Mouse (Mus musculus): ENCODE data around the gene Cers6. TPM values are rescaled to one million over a fixed set of nuclear protein-coding genes. Genes with fewer than 3 reads are reported as not detected.

The Cers6 gene
- polyA plus RNA-seq, 1 experiment from 2014 or later: 36.8 TPM

GRCm38 (mm10) chr2:69118994-69119393 lies 257.8 kb downstream of the Cers6 start:
- H3K27ac ChIP-seq: no peak overlapping the region
- no peaks in the 10 kb centered on the region for H3K27me3 ChIP-seq
- H3K4me1 ChIP-seq: 0 out of 2 replicates have a peak, but pooled peaks cover 3% of the 10 kb centered on the region
- no peak for ATAC-seq (replicated peaks; ENCODE audit: low FRiP score)
- H3K36me3 ChIP-seq: peaks cover 6% of the 10 kb centered on the region; the same call in 1 of the 2 replicates
- 92% methylated on average over 1 of the region's 1 CpGs for WGBS
- no peak overlapping the region for H3K4me3 ChIP-seq (replicated peaks)
- peaks cover 5% of the 10 kb centered on the region; the same call in 1 of the 2 replicates for H3K9me3 ChIP-seq (replicated peaks)
- H3K4me2 ChIP-seq: no peak overlapping the region
- H3K9ac ChIP-seq: no peak overlapping the region

DNA sequence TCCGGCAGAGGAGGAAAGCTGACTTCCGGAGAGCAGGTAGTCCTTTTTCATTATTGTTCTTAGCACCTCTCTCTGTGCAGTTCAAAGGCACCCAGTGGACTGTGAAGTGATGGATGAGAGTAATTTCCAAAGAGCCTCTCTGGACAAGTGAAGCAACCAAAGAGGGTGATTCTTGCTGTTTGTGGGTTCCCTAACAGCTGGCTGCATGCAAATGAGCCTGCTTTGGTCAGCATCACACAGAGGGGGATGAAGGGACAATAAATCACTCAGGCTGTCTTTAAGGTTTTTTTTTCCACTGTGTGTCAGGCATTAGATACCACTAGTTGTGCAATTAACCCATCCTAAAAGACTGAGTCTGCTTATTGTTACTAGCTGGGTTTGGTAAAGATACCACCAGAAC lies 258.5 kb downstream of the Cers6 start:
- Histone ChIP-seq H3K27ac (no peak overlapping the region), H3K9ac (no peak overlapping the region), H3K27me3 (no peaks in the 10 kb centered on the region), H3K4me3 (replicated peaks) (no peak overlapping the region), H3K4me2 (no peak overlapping the region), H3K9me3 (replicated peaks) (peaks cover 5% of the 10 kb centered on the region; the same call in 1 of the 2 replicates), H3K4me1 (0 out of 2 replicates have a peak, but pooled peaks cover 3% of the 10 kb centered on the region), H3K36me3 (peaks cover 6% of the 10 kb centered on the region; the same call in 1 of the 2 replicates)
- 16% methylated on average over 2 of the region's 2 CpGs for WGBS
- no peak for ATAC-seq (replicated peaks; ENCODE audit: low FRiP score)

DNA sequence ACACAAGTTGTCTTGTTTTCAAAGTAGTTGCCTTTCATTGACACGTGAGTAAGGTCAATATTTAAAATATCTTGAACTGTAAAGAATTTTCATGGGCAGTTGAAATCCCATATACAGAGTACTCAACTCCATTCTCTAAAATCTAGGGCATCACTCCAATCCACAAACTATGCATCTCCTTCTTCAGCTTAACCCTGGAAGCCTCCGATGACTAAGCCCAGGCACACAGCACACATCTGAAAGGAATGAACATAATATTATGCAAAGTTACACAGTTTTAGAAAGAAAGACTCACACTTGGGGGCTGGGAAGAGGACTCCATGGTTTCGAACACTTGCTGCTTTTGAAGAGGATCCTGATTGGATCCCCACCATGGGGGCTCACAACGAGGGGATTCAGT lies 260.4 kb downstream of the Cers6 start:
- no peaks in the 10 kb centered on the region for H3K36me3 ChIP-seq
- no peak for ATAC-seq (replicated peaks; ENCODE audit: low FRiP score)
- no peaks in the 10 kb centered on the region for H3K27me3 ChIP-seq
- H3K9me3 ChIP-seq (replicated peaks): no peaks in the 10 kb centered on the region
- 0 out of 2 replicates have a peak, but pooled peaks cover 3% of the 10 kb centered on the region for H3K4me1 ChIP-seq
- no peak overlapping the region for H3K9ac ChIP-seq
- H3K4me2 ChIP-seq: no peak overlapping the region
- 84% methylated on average over 4 of the region's 4 CpGs for whole genome bisulfite sequencing
- no peak overlapping the region for H3K27ac ChIP-seq
- no peak overlapping the region for H3K4me3 ChIP-seq (replicated peaks)

DNA sequence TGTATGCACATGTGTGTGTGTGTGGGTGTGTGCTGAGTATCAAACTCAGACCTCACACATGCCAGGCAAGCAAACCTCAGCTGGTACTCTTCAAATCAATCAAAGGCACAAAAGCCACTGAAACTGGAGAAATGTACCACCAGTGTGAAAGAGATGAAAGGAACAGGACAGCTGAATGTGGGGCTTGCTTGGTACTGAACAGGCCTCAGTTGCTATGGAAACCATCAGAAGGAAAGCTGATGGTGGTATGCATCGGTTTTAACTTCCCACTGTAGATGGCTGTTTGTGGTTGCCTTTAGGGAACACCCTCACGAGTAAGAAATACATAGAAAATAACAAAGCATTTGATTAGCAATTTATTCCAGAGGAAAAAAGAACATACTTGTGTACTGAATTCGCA lies 264.2 kb downstream of the Cers6 start:
- 80% methylated on average over 3 of the region's 3 CpGs for WGBS
- H3K4me3 ChIP-seq (replicated peaks): no peak overlapping the region
- no peaks in the 10 kb centered on the region for H3K9me3 ChIP-seq (replicated peaks)
- H3K4me2 ChIP-seq: no peak overlapping the region
- H3K27me3 ChIP-seq: no peaks in the 10 kb centered on the region
- H3K9ac ChIP-seq: no peak overlapping the region
- peaks cover 22% of the 10 kb centered on the region for H3K4me1 ChIP-seq
- no peak for ATAC-seq (replicated peaks; ENCODE audit: low FRiP score)
- H3K36me3 ChIP-seq: no peaks in the 10 kb centered on the region
- no peak overlapping the region for H3K27ac ChIP-seq

DNA sequence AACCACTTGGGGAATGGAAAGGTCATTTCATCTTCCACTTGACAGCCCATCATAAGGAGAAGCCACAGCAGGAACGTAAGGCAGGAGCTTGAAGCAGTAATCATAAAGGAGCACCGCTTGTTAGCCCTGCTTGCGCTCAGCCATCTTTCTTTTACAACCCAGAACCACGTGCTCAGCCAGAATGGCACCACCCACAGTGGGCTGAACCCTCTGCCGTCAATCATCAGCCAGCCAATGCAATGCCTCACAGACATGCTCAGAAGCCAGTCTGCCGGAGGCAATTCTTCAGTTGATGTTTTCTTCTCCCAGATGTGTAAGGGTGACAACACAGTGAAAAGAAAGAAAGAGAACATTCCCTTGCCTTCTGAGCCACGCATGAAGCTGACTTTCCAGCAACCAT lies 267.1 kb downstream of the Cers6 start:
- Histone ChIP-seq H3K27ac (peak overlapping the region; percentile 91), H3K4me2 (no peak overlapping the region), H3K4me3 (replicated peaks) (no peak overlapping the region), H3K9me3 (replicated peaks) (no peaks in the 10 kb centered on the region), H3K36me3 (no peaks in the 10 kb centered on the region), H3K9ac (no peak overlapping the region), H3K4me1 (peaks cover 37% of the 10 kb centered on the region), H3K27me3 (no peaks in the 10 kb centered on the region)
- ATAC-seq (replicated peaks; ENCODE audit: low FRiP score): no peak
- 76% methylated on average over 7 of the region's 7 CpGs for WGBS

DNA sequence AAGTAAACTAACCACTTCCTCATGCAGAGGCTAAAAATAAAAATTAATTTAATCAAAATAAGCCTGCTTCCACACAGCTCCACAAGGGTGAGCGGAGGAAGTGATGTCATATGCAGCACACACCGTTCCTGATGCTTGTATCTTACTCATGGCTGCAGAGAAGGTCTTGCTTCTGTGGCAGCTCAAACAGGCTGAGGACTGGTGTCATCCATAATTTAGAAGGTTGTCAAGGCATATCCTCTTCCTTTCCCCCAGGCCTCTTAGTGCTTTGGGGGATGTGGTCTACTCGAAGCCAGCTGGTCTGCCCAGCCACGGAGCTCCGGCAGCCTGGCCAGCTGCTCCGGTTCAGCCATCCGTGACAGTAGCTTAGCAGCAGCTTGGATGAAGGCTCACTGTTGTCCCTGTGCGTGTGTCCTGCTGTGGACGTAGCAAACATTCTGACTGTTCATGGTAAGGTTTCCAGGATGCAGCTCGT lies 267.7 kb downstream of the Cers6 start:
- Histone ChIP-seq H3K9me3 (replicated peaks) (no peaks in the 10 kb centered on the region), H3K36me3 (no peaks in the 10 kb centered on the region), H3K4me1 (peaks cover 37% of the 10 kb centered on the region), H3K4me2 (peak overlapping the region; percentile 49), H3K27me3 (no peaks in the 10 kb centered on the region), H3K4me3 (replicated peaks) (peak overlapping the region; percentile 17; the same call in 1 of the 2 replicates), H3K9ac (no peak overlapping the region), H3K27ac (peak overlapping the region; percentile 91)
- ATAC-seq (replicated peaks; ENCODE audit: low FRiP score): peak; percentile 96
- WGBS: 13% methylated on average over 10 of the region's 10 CpGs

DNA sequence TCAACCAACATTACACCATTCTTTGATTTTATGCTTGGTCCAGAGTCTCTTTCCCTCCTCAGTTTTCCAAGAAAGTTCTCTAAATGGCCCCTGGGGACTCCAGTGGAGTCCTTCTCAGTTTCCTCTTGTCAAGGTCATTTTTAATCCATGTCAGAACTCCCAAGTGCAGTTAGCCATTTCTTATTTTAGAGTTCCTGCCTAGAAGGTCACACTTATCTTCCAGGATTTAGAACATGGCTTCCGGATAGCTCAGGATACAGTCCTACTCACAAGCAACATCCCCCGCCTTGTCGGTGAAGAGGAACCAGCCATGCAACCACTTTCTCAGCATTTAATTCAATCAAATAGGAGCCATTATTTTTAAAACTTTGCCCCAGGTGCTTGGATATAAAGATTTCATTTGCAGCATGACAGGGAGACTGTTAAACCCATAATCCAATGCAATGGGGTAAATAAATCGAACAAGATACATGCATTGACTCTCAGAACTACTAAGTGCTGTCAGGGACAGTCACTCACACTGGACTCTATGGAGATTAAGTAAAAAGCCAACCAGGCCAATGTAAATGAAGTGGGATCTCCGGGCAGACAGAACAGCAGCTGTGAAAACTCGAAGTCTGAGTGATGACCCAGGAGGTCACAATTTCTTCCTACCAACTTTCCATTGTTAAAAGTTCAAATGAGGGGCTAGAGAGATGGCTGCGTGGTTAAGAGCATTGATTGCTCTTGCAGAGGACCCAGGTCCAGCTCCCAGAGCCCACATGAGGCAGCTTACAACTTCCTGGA lies 268.4 kb downstream of the Cers6 start:
- Histone ChIP-seq H3K27me3 (no peaks in the 10 kb centered on the region), H3K4me1 (peaks cover 44% of the 10 kb centered on the region), H3K9ac (no peak overlapping the region), H3K9me3 (replicated peaks) (no peaks in the 10 kb centered on the region), H3K4me3 (replicated peaks) (peak overlapping the region; percentile 17; the same call in 1 of the 2 replicates), H3K4me2 (peak overlapping the region; percentile 49), H3K36me3 (no peaks in the 10 kb centered on the region), H3K27ac (peak overlapping the region; percentile 91)
- ATAC-seq (replicated peaks; ENCODE audit: low FRiP score): peak; percentile 66
- 23% methylated on average over 7 of the region's 7 CpGs for WGBS

GRCm38 (mm10) chr2:69132046-69132445 lies 270.8 kb downstream of the Cers6 start:
- no peak for ATAC-seq (replicated peaks; ENCODE audit: low FRiP score)
- Histone ChIP-seq H3K9ac (no peak overlapping the region), H3K4me1 (peaks cover 64% of the 10 kb centered on the region), H3K4me2 (no peak overlapping the region), H3K36me3 (no peaks in the 10 kb centered on the region), H3K9me3 (replicated peaks) (no peaks in the 10 kb centered on the region), H3K27ac (no peak overlapping the region), H3K27me3 (no peaks in the 10 kb centered on the region), H3K4me3 (replicated peaks) (no peak overlapping the region)
- WGBS: 77% methylated on average over 3 of the region's 3 CpGs

- Histone ChIP-seq H3K4me2 (no peak overlapping the region), H3K9ac (no peak overlapping the region), H3K9me3 (replicated peaks) (no peaks in the 10 kb centered on the region), H3K27ac (no peak overlapping the region), H3K4me1 (peaks cover 64% of the 10 kb centered on the region), H3K4me3 (replicated peaks) (no peak overlapping the region), H3K27me3 (no peaks in the 10 kb centered on the region), H3K36me3 (no peaks in the 10 kb centered on the region)
- ATAC-seq (replicated peaks; ENCODE audit: low FRiP score): no peak
- 71% methylated on average over 5 of the region's 5 CpGs for WGBS
These were observed 271.3 kb downstream of the Cers6 start for GRCm38 (mm10) chr2:69132488-69133040.

DNA sequence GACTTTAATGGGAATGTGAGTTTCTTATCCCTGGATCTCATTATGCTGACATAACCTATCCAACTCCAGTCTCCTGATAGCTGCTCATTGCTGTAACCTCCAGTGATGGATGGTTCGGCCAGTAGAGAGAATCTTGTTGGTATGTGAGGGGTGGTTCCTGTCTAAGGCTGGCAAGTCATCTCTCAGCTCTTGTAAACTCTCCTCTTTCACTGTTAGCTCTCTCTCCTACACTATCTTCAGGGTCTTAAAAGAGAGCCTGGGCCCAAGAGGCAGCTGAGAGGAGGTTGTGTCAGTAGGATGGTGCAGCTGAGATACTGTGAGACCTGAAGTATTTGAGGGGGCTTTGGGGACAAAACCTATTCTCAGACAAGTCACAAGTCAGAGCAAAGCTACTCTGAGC lies 272.9 kb downstream of the Cers6 start:
- Histone ChIP-seq H3K4me2 (no peak overlapping the region), H3K27ac (peak overlapping the region; percentile 56; the same call in 1 of the 2 replicates), H3K4me3 (replicated peaks) (no peak overlapping the region), H3K9ac (no peak overlapping the region), H3K4me1 (peaks cover 54% of the 10 kb centered on the region), H3K27me3 (no peaks in the 10 kb centered on the region), H3K36me3 (no peaks in the 10 kb centered on the region), H3K9me3 (replicated peaks) (no peaks in the 10 kb centered on the region)
- 62% methylated on average over 1 of the region's 1 CpGs for WGBS
- no peak for ATAC-seq (replicated peaks; ENCODE audit: low FRiP score)

- Histone ChIP-seq H3K36me3 (no peaks in the 10 kb centered on the region), H3K27me3 (no peaks in the 10 kb centered on the region), H3K4me3 (replicated peaks) (no peak overlapping the region), H3K9me3 (replicated peaks) (no peaks in the 10 kb centered on the region), H3K4me1 (peaks cover 46% of the 10 kb centered on the region), H3K27ac (peak overlapping the region; percentile 74), H3K9ac (no peak overlapping the region), H3K4me2 (no peak overlapping the region)
- 54% methylated on average over 9 of the region's 9 CpGs for WGBS
- 0 out of 2 replicates have a peak, but pooled peaks have one; percentile 8 for ATAC-seq (replicated peaks; ENCODE audit: low FRiP score)
These were observed 273.7 kb downstream of the Cers6 start for GRCm38 (mm10) chr2:69134937-69135336.

Data from kidney, embryonic 15.5 days (tissue).